Mouse (Mus musculus) C2C12 (cell line): ENCODE results near the gene Slc22a16. TPM values are rescaled to one million over a fixed set of nuclear protein-coding genes. Genes with fewer than 3 reads are reported as not detected.
A peak's percentile ranks its signal among the peaks of the same experiment; 100 is the strongest.

Experiments used
- H3K27me3 ChIP-seq: one replicate; pipeline ENCODE4 v1.6.1; 2011; ENCODE audit not compliant: control insufficient read depth, insufficient read depth, insufficient read length
- H3K36me3 ChIP-seq: one replicate; pipeline ENCODE4 v1.6.1; 2011; ENCODE audit not compliant: control insufficient read depth, insufficient read depth
- H3K4me3 ChIP-seq: one replicate; pipeline ENCODE4 v1.5.1; 2011; ENCODE audit warnings: mild to moderate bottlenecking, control low read depth; ENCODE audit not compliant: poor library complexity, insufficient read depth, severe bottlenecking
- H3K79me2 ChIP-seq: one replicate; pipeline ENCODE4 v1.6.1; 2011; ENCODE audit not compliant: control insufficient read depth, insufficient read depth
- H3K79me3 ChIP-seq: one replicate; pipeline ENCODE4 v1.6.1; 2011; ENCODE audit warnings: low read depth, control low read depth
- H3ac ChIP-seq: one replicate; pipeline ENCODE3; 2011; ENCODE audit warnings: low read depth; ENCODE audit not compliant: control insufficient read depth, insufficient read length
- CEBPB ChIP-seq: IDR thresholded peaks from one replicate; pipeline ENCODE4 v1.6.1; 2011; ENCODE audit warnings: low read depth, mild to moderate bottlenecking, control low read depth, moderate library complexity
- CTCF ChIP-seq: IDR thresholded peaks from one replicate; pipeline ENCODE4 v1.5.1; 2011; ENCODE audit not compliant: control insufficient read depth, insufficient read depth, insufficient read length
- FOSL1 ChIP-seq: IDR thresholded peaks from one replicate; pipeline ENCODE4 v1.8.0; 2011; ENCODE audit warnings: mild to moderate bottlenecking, low read length; ENCODE audit not compliant: poor library complexity, insufficient read depth, severe bottlenecking
- MAX ChIP-seq: IDR thresholded peaks from one replicate; pipeline ENCODE4 v1.6.1; 2011; ENCODE audit warnings: mild to moderate bottlenecking, control low read depth
- MYOD1 ChIP-seq: IDR thresholded peaks from one replicate; pipeline ENCODE4 v1.6.1; 2011; ENCODE audit warnings: low read depth; ENCODE audit not compliant: control insufficient read depth, insufficient read length
- MYOG ChIP-seq: IDR thresholded peaks from one replicate; pipeline ENCODE4 v1.6.1; 2011; ENCODE audit not compliant: control insufficient read depth, insufficient read length; ENCODE audit errors: extremely low read depth
- USF1 ChIP-seq: IDR thresholded peaks from one replicate; pipeline ENCODE4 v1.6.1; 2011; ENCODE audit warnings: low read depth, mild to moderate bottlenecking, control low read depth, moderate library complexity
- long read RNA-seq, 2 experiments: library from polyadenylated mRNA; unstranded; transcript quantifications; one replicate each; pipeline ENCODE4 v2.0.0; 2019 to 2020
- polyA plus RNA-seq: library from polyadenylated mRNA; unstranded; fragments of >200 nt; fragmentation: generic; extraction: Trizol; gene quantifications from one replicate; pipeline ENCODE4 v1.2.1, GENCODE M21; 2012; ENCODE audit warnings: missing spikeins

The Slc22a16 gene
- not detected for polyA plus RNA-seq
- long read RNA-seq, experiment 1: 0 reads
- long read RNA-seq, experiment 2: 0 reads

DNA sequence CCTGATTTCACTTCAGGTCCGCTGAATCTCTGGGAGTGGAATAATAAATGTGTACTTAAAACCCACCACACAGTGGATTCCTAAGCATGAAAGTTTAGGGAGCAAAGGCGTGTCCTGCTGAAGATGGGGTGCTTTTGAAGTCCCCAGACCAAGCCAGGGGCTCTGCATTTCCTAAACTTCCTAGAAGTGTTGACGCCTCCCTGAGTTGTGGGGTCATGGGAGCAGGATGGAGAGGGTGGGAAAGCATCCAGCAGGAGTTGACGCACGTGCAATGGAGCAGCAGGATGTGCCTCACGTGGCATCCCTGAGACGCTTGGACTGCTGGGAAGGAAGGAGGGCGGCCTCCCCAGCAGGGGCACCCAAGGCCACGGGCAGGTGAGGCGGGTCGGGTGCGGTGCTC lies at the start of gene Slc22a16:
Gene Slc22a16, plus strand, starts transcription at position 301 of the 400 bp plus-strand sequence.
- TF ChIP-seq FOSL1 (no peak), CEBPB (no peak), MYOG (no peak), USF1 (no peak), MAX (no peak), MYOD1 (no peak), CTCF (no peak)
- Histone ChIP-seq H3K79me3 (no peaks in the 10 kb centered on the region), H3K79me2 (no peaks in the 10 kb centered on the region), H3K36me3 (no peaks in the 10 kb centered on the region), H3K4me3 (no peak within 1 kb of the TSS), H3ac (no peak within 1 kb of the TSS), H3K27me3 (no peaks in the 10 kb centered on the region)

DNA sequence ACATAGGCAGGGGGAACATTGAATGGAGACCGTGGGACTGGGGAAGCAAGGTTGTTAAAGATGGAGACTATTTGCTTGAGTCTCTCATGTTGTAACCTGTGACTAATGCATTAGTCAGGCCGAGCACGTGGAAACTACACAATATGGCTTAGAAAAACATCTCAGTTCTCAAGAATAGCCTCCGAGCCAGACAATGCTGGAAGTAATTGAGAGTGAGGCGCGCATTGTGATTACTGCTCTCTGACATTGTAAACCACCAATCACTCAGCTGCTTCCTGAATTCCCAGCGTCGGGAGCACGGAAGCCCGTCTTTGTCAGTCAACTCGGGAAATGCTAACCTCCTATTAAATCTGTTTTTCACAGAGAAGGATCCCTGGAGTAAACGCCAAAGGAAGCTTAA lies 48.6 kb upstream of the Slc22a16 start:
- Histone ChIP-seq H3K79me3 (no peaks in the 10 kb centered on the region), H3K4me3 (no peak overlapping the region), H3K36me3 (no peaks in the 10 kb centered on the region), H3K27me3 (no peaks in the 10 kb centered on the region), H3K79me2 (no peaks in the 10 kb centered on the region), H3ac (no peak overlapping the region)
- TF ChIP-seq USF1 (peak; percentile 78), MAX (peak; percentile 94), CEBPB (peak; percentile 81), MYOD1 (no peak), FOSL1 (peak; percentile 75)

DNA sequence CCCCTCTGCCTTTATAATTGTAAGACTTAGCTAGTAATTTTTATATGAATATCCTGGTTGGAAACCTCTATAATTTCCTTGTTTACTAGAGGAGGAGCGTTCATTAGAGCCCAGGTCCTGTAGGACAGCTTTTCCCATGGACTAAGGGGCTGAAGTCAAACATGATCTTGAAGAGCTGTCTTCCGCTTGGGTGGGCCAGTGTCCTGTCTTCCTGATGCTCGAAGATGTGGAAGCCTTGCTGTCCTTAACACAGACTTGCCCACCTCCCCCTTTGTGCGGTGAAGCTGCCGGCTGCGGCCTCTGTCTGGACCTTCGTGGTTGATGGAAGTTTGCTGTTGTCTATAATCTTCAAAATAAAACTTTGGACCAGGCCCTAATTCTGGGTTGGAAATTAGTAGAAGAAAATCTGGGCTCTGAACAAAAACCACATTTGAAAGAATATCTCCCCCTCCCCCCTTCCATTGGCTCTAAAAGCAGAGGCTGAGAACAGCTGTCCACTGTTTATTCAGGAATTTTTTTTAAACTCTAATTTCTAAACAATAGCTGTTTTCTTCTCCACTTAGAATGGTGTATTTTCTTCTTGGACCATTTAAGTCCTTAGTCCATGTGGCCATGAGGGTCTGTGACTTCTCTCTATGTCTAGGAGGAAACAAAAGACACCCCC lies 46.7 kb upstream of the Slc22a16 start:
- H3K36me3 ChIP-seq: no peaks in the 10 kb centered on the region
- H3K79me2 ChIP-seq: no peaks in the 10 kb centered on the region
- no peak overlapping the region for H3K4me3 ChIP-seq
- no peaks in the 10 kb centered on the region for H3K79me3 ChIP-seq
- no peak for TF ChIP-seq MYOG
- TF ChIP-seq MAX: no peak
- no peak for TF ChIP-seq CEBPB
- no peak for TF ChIP-seq FOSL1
- no peak for TF ChIP-seq USF1
- no peak for TF ChIP-seq MYOD1
- TF ChIP-seq CTCF: no peak
- no peak overlapping the region for H3ac ChIP-seq
- H3K27me3 ChIP-seq: no peaks in the 10 kb centered on the region

DNA sequence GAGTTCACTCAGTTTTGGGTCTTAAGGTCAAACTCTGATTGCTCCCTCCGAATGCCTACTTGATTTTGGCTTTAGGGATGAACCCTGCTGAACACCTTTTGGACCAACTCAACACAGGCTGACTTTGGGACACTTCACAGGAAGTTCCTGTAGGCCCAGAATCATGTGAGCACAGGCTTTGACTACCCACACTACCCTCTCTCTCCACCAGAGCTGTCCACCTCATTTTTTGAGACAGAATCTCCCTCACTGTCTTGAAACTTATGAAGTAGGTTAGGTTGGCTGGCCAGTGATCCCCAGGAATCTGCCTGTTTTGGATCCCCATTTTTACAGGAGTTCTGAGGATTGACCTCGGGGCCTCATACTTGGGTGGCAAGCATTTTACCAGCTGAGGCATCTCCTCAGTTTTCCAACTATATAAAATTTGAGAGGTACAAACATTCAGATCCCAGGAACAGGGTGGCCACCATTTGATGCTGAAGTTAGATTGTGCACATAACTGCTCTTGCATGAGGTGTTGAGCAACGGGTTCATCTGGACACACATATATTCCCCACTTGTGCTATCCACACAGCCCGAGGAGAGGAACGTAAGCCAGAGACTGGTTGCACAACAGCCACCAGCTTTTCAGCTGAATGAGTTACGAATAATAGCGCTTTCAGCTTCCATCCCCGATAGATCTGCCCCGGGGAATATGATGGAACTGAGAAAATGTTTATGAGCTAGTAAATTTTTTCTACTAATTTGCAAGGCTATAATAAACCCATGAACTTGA lies 45.9 kb upstream of the Slc22a16 start:
- Histone ChIP-seq H3ac (no peak overlapping the region), H3K79me3 (no peaks in the 10 kb centered on the region), H3K4me3 (no peak overlapping the region), H3K27me3 (no peaks in the 10 kb centered on the region), H3K36me3 (no peaks in the 10 kb centered on the region), H3K79me2 (no peaks in the 10 kb centered on the region)
- TF ChIP-seq MYOD1 (no peak), MAX (no peak), CEBPB (no peak), USF1 (no peak), MYOG (no peak), FOSL1 (no peak), CTCF (no peak)

DNA sequence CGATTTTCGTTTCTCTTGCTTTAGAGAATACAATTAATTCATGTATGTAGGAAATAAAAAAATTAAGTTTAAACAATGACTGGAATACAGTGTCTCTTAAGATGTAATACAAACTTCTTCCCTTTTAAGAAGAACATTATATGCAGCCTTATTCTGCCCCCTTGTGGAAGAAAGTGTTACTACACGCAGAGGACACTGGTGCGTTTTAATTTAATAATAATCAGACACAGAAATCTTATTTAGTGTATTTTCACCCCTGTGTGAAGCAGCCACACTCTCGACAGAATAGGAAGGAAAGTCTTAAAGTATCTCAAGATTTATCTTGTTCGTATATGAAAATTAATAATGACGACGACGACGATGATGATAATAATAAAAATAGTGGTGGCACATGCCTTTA lies 45.1 kb upstream of the Slc22a16 start:
- Histone ChIP-seq H3K27me3 (no peaks in the 10 kb centered on the region), H3K79me2 (no peaks in the 10 kb centered on the region), H3K79me3 (no peaks in the 10 kb centered on the region), H3ac (no peak overlapping the region), H3K36me3 (no peaks in the 10 kb centered on the region), H3K4me3 (no peak overlapping the region)
- TF ChIP-seq CEBPB: no peak
- TF ChIP-seq FOSL1: no peak
- no peak for TF ChIP-seq MYOG
- TF ChIP-seq MYOD1: no peak
- TF ChIP-seq USF1: no peak
- TF ChIP-seq CTCF: no peak
- no peak for TF ChIP-seq MAX

DNA sequence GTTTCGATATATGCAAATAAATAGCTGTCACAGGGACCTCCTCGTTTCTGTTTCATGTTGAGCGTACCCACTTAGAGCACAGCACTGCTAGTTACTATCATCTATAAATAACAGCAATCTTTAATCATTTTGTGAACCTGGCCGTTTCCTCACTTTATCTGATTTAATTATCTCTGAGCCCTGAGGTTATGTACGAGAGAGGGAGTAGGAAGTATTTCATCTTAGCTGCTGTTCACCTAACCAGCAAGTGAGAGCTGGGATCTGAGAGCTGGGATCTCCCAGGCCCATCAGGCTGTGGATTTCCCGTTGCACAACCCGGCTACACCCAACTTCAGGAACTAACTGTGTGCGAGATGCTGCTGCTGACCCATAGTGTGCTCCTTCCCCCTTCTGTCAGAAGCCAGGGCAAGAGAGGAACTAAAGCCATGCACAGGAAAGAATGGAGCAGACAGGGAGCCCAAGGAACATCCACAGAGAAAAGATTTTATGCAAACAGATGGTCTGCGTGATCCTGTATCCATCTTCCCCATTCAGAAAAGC lies 44.5 kb upstream of the Slc22a16 start:
- Histone ChIP-seq H3K79me3 (no peaks in the 10 kb centered on the region), H3K36me3 (no peaks in the 10 kb centered on the region), H3K79me2 (no peaks in the 10 kb centered on the region), H3ac (no peak overlapping the region), H3K4me3 (no peak overlapping the region), H3K27me3 (no peaks in the 10 kb centered on the region)
- TF ChIP-seq USF1 (no peak), MAX (no peak), FOSL1 (no peak), MYOD1 (no peak), MYOG (no peak), CTCF (no peak), CEBPB (no peak)
